Mouse (Mus musculus) heart, embryonic 10.5 days (tissue): Measurements from ENCODE around the gene Acad8. TPM values are rescaled to one million over a fixed set of nuclear protein-coding genes. Genes with fewer than 3 reads are reported as not detected.

Source experiments
- DNase-seq: peaks from one replicate; pipeline ENCODE4 v3.0.0-alpha.2; 2017; ENCODE audit warnings: low spot score
- H3K27ac ChIP-seq: fragments of 300-500 bp; sonication (generic); 2 replicates; pipeline ENCODE4 v1.5.1; 2016; ENCODE audit warnings: mild to moderate bottlenecking
- H3K27me3 ChIP-seq: fragments of 300-500 bp; sonication (generic); 2 replicates; pipeline ENCODE4 v1.6.1; 2016; ENCODE audit warnings: mild to moderate bottlenecking; ENCODE audit not compliant: poor library complexity, insufficient read depth, severe bottlenecking
- H3K36me3 ChIP-seq: fragments of 300-500 bp; sonication (generic); 2 replicates; pipeline ENCODE4 v1.6.1; 2016; ENCODE audit warnings: mild to moderate bottlenecking, moderate library complexity
- H3K4me1 ChIP-seq: fragments of 300-500 bp; sonication (generic); 2 replicates; pipeline ENCODE4 v1.6.1; 2016; ENCODE audit warnings: mild to moderate bottlenecking
- H3K4me3 ChIP-seq: fragments of 300-500 bp; sonication (generic); 2 replicates; pipeline ENCODE4 v1.5.1; 2016; ENCODE audit warnings: mild to moderate bottlenecking, moderate library complexity
- H3K9me3 ChIP-seq: fragments of 300-500 bp; sonication (generic); 2 replicates; pipeline ENCODE4 v1.6.1; 2016; ENCODE audit warnings: mild to moderate bottlenecking, moderate library complexity
- WGBS: fragments of 180-500 bp; shearing (Covaris S2); methylation state at CpG from one replicate; pipeline ENCODE4 v1.1.7; 2016; 5-methylcytosine and 5-hydroxymethylcytosine counted together
- polyA plus RNA-seq: library from polyadenylated mRNA; unstranded; fragments of >200 nt; fragmentation: Nextera tagmentation; extraction: Ambion mirVana; gene quantifications from 2 replicates; pipeline ENCODE4 v1.2.1, GENCODE M21; 2016

Acad8 gene
- polyA plus RNA-seq, 1 experiment from 2014 or later: 42.2 TPM

DNA sequence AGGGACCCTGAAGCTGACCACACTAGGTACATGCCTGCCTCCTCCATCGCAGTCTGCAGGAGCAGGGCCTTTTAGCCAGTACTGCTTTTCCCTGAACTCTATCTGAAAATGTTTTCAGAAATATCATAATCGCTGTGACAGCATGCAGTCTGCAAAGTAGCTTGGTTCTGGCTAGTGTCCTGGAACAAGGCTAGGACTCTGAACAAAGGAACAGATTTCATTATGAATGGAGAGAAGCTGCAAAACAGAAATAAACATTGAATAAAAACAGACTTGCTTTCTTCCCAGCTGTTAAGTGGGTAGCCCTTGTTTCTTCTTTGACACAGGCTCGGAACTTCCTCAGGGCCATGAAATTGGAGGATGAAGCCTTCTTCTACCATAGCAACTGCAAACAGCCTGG is 5.9 kb upstream of the Acad8 start:
- Histone ChIP-seq H3K27ac (no peak overlapping the region), H3K9me3 (no peaks in the 10 kb centered on the region), H3K27me3 (no peaks in the 10 kb centered on the region), H3K36me3 (peaks cover 77% of the 10 kb centered on the region), H3K4me3 (no peak overlapping the region), H3K4me1 (peaks cover 10% of the 10 kb centered on the region)
- no peak for DNase-seq
- 92% methylated on average over 3 of the region's 3 CpGs for WGBS

DNA sequence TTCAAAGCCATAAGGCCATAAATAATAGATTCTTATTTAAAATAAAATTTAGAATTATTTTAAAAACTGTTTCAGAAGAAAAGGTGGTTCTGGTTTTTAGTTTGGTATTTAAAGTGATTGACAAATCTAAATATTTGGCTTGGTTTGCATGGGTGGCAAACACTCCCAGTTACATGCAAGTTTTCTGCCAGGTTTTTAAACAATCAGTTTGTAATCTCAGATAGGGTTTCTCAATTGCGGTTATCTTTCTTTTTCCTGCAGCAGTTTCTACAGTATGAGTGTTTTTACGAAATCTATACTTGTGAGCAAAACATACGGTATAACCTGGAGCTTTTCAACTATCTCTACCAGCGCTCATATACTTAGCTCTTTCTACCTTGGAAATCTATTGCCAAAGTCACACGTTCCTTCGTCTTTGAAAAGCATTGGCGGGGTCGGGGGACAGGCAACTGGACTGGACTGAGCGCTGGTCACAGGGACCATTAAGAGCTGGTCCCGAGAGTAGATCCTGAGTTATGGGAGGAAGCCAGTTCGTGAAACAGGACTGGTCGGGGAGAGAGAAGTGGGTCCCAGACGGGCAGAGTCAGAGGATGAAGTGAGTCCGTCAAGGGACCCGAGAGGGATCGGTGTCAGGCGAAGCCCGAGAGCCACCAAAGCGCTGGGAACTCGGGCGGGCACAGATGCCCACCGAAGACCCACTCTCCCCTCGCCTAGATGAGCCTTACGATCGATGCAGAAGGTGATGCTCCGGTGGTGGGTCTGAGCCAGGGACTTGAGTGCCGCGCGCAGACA is 501 bp downstream of the Acad8 start:
- no peak for DNase-seq
- no peaks in the 10 kb centered on the region for H3K27me3 ChIP-seq
- peak overlapping the region; percentile 80 for H3K4me3 ChIP-seq

DNA sequence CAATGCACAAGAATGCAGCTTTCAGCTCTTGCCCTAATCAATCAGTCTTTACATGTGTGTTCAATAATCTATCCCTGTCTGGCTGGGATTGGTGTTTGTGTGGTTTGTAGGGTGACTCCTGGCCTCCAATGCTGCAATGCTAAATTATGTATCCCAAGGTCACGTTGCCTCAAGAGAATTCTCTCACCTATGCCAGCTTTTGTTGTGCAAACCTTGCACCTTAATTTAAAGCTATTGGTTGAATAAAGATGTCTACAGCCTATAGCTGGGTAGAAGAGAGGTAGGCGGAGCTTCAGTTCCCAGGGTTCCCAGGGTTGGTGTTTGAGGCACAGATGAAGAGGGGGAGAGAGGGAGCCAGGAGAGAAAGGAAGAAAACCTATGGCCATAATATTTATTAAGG is 1.9 kb downstream of the Acad8 start:
- no peak overlapping the region for H3K4me3 ChIP-seq
- H3K36me3 ChIP-seq: peaks cover 4% of the 10 kb centered on the region; the same call in 1 of the 2 replicates
- no peaks in the 10 kb centered on the region for H3K9me3 ChIP-seq
- H3K4me1 ChIP-seq: peaks cover 12% of the 10 kb centered on the region
- no peaks in the 10 kb centered on the region for H3K27me3 ChIP-seq
- no peak overlapping the region for H3K27ac ChIP-seq
- WGBS: 81% methylated on average over 2 of the region's 2 CpGs
- peak; percentile 11 for DNase-seq

More for the DNA sequence above, 501 bp downstream of the Acad8 start:
- peaks cover 18% of the 10 kb centered on the region for H3K36me3 ChIP-seq
- H3K9me3 ChIP-seq: no peaks in the 10 kb centered on the region
- peaks cover 12% of the 10 kb centered on the region for H3K4me1 ChIP-seq
- peak overlapping the region; percentile 93 for H3K27ac ChIP-seq
- WGBS: 3% methylated on average over 29 of the region's 29 CpGs

DNA sequence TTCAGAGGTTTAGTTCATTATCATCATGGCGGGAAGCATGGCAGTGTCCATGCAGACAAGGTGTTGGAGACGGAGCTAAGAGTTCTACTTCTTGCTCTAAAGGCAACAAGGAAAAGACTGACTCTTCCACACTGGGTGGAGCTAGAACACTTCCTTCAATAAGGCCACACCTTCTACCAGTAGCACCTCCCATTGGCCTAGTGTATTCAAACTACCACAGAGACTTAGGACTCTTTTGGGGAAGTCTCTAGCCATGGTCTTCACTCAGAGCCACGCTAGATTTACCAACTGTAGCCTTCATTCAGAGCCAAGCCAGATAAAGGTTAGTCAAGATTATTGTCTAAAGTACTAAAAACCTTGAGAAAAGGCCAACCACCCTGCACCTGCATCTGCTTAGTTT is 2.3 kb downstream of the Acad8 start:
- 80% methylated on average over 3 of the region's 3 CpGs for WGBS
- peaks cover 5% of the 10 kb centered on the region for H3K36me3 ChIP-seq
- H3K27me3 ChIP-seq: no peaks in the 10 kb centered on the region
- no peaks in the 10 kb centered on the region for H3K9me3 ChIP-seq
- H3K27ac ChIP-seq: no peak overlapping the region
- H3K4me1 ChIP-seq: peaks cover 12% of the 10 kb centered on the region
- peak; percentile 20 for DNase-seq
- H3K4me3 ChIP-seq: no peak overlapping the region

DNA sequence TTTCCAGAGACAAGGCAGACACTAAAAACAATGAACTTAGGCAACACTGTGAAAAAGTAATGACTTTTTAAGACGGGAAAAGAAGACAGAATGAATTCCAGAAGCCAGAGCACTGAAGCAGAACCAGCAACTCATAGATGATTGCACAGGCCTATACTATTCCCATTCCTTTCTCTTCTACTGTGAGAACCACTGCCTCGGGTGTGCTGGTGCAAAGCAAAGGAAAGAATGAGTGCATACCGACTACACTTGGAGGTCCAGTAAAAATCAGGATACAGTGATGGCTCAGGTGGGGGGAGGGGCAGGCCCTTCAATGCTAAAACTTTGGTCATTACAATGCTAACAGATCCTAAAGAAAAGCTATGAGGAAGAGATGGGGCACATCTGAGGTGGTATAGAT is 5.5 kb downstream of the Acad8 start:
- no peaks in the 10 kb centered on the region for H3K9me3 ChIP-seq
- WGBS: 81% methylated on average over 3 of the region's 3 CpGs
- H3K4me3 ChIP-seq: no peak overlapping the region
- peaks cover 36% of the 10 kb centered on the region for H3K36me3 ChIP-seq
- DNase-seq: no peak
- H3K27me3 ChIP-seq: no peaks in the 10 kb centered on the region
- H3K27ac ChIP-seq: no peak overlapping the region
- no peaks in the 10 kb centered on the region for H3K4me1 ChIP-seq

DNA sequence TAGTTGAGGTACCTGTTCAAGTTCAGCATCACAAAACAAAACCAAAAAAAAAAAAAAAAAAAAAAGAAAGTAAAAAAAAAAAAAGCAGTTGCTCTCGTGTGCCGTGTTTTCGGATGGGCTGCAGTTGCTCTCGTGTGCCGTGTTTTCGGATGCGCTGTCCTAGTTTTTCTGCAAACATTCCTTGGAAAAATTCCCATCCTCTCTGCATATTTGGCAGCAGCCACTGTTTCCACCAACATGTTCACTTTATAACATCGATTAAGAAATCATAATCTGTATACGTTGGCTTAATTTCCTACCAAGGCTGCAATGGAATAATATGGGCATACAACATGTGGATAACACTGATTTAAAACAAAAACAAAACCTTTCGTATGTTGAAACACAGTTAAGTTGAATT is 6.2 kb downstream of the Acad8 start:
- no peaks in the 10 kb centered on the region for H3K27me3 ChIP-seq
- H3K36me3 ChIP-seq: peaks cover 43% of the 10 kb centered on the region
- 94% methylated on average over 10 of the region's 10 CpGs for WGBS
- H3K27ac ChIP-seq: no peak overlapping the region
- no peaks in the 10 kb centered on the region for H3K9me3 ChIP-seq
- no peak overlapping the region for H3K4me3 ChIP-seq
- no peaks in the 10 kb centered on the region for H3K4me1 ChIP-seq
- peak; percentile 10 for DNase-seq

DNA sequence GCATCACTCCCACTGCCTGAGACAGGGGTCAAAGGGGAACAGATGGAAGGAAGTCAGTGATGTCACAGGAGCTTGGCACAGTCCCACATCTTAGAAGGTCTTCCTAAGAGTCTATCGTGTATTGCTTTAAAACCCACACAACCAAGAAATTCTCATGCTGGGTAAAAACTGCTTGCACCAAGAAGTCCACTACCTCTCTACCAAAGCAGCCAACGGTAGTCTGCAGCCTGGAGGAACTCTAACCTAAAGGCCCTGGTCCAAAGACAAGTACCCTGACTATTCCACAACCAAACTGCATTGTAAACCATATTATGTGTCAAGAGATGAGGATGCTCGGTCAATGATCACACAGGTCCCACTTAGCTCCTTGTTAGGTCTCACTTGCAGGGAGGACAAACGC is 9.2 kb downstream of the Acad8 start:
- Histone ChIP-seq H3K36me3 (peaks cover 60% of the 10 kb centered on the region), H3K4me1 (no peaks in the 10 kb centered on the region), H3K27ac (no peak overlapping the region), H3K27me3 (no peaks in the 10 kb centered on the region), H3K4me3 (no peak overlapping the region), H3K9me3 (no peaks in the 10 kb centered on the region)
- WGBS: 88% methylated on average over 4 of the region's 4 CpGs
- DNase-seq: peak; percentile 56

DNA sequence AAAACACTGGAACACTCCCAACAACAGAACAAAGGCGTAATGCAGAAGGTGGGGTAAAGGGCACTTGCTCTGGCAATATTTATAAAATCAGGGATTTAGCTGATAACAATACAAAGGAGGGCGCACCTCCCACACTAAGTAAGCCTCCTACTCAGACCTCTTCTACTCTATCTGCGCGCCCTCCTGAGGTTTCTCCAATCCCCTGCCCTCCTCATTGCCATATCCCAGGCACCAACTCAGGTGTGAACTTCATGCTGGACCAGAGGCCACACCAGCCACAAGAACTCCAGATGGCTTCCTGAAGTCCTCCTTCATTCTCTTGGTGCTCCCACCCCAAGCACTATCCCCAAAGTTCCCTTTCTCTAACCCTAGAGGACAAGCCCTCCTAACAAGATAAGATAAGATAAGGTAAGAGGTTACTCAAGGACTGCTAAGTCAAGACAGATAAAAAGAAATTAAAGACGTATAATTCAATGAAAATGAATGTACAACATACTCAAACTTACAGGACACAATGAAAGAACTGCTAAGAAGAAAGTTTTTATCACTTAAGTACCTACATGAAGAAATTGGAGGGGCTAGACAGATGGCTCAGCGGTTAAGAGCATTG is 13.6 kb downstream of the Acad8 start:
- H3K36me3 ChIP-seq: peaks cover 63% of the 10 kb centered on the region
- H3K4me1 ChIP-seq: no peaks in the 10 kb centered on the region
- no peak overlapping the region for H3K4me3 ChIP-seq
- no peak for DNase-seq
- WGBS: 82% methylated on average over 6 of the region's 6 CpGs
- H3K9me3 ChIP-seq: no peaks in the 10 kb centered on the region
- H3K27me3 ChIP-seq: no peaks in the 10 kb centered on the region
- no peak overlapping the region for H3K27ac ChIP-seq

DNA sequence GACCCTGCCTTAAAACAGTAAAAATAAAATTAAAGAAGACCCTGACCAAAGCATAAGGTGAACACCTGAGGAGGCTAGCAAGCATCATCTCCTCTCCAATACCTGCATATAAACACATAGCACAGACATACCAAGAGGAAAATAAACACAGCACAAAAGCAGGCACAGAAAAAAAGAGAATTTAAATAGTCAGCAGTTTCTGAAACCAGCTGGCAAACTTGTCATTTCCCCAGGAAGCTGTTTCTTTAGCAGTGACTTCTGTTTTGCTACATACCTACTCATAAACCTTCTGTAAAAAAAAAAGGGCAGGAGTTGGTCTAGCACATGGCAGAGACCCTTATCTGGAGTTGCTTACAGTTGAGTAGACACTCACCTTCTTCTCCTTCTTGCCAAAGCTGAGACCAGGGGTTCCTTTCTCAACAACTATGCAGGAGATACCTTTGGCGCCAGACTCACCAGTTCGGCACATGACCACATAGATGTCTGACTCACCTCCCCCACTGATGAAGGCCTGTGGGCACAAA is 14.2 kb downstream of the Acad8 start:
- no peak overlapping the region for H3K27ac ChIP-seq
- H3K27me3 ChIP-seq: no peaks in the 10 kb centered on the region
- 92% methylated on average over 2 of the region's 2 CpGs for WGBS
- H3K4me1 ChIP-seq: no peaks in the 10 kb centered on the region
- H3K9me3 ChIP-seq: no peaks in the 10 kb centered on the region
- peaks cover 61% of the 10 kb centered on the region for H3K36me3 ChIP-seq
- no peak overlapping the region for H3K4me3 ChIP-seq
- DNase-seq: no peak

DNA sequence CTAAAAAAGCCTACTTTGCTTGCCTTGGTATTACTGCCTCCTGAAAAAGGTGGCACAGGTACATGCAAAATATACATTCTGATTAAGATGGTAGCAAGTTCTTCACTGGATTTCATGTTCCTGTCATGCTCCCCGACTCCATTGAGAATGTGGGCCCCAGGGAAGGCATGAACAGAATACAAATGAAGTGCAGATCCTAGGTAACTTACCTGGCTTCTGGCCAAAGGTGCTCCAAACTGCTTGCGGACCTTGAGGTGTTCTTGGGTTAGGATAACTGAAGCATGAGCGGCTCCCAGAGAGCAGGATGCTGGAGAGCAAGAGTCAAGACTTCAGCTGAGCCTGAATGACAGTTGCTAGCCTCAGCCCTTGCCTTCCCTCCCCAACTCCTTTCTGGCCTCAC is 20.6 kb downstream of the Acad8 start:
- H3K4me1 ChIP-seq: no peaks in the 10 kb centered on the region
- no peak overlapping the region for H3K27ac ChIP-seq
- peaks cover 61% of the 10 kb centered on the region for H3K36me3 ChIP-seq

DNA sequence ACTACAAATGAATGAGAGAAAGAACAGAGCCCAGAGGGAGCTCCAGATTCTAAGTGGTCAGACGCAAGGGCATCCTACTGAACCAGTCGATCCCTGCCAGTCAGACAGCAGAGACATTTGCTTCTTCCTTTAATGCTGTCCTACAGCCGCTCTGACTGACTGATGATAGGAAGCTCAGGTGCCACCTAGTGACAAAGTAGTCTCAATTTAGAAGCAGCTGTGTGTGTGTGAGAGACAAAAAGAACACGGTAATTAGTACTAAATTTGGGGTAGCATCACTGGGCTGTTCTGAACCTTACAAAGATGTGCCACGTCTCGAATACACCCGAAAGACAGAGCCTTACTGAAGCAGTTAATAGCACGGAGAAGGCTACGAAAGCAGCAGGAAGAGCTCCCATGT is 21.6 kb downstream of the Acad8 start:
- H3K4me1 ChIP-seq: no peaks in the 10 kb centered on the region
- WGBS: 73% methylated on average over 9 of the region's 9 CpGs

More for the DNA sequence above, 20.6 kb downstream of the Acad8 start:
- WGBS: 89% methylated on average over 3 of the region's 3 CpGs
- H3K4me3 ChIP-seq: no peak overlapping the region
- H3K27me3 ChIP-seq: no peaks in the 10 kb centered on the region
- DNase-seq: no peak
- no peaks in the 10 kb centered on the region for H3K9me3 ChIP-seq

DNA sequence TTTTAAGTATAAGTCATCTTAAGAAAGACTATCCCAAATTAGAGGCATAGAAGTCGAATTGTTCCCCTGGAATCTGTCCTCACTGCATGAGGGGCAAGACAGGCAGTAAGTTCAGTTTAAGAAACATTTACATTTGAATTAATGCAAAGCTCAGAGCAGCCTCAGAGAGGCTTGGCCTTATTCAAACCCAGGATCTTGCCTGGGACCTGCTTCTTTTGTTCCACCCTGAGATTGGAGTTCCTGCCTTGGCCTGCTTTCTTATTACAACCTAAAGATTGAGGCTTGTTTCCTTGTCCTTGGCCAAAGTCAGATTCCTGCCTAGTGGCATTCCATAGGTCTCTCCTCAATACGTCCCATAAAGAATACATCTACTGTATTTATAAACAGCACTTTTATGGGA is 51.6 kb downstream of the Acad8 start:
- Histone ChIP-seq H3K4me1 (no peaks in the 10 kb centered on the region), H3K9me3 (0 out of 2 replicates have a peak, but pooled peaks cover 4% of the 10 kb centered on the region), H3K27me3 (no peaks in the 10 kb centered on the region), H3K4me3 (no peak overlapping the region), H3K27ac (no peak overlapping the region), H3K36me3 (no peaks in the 10 kb centered on the region)
- no peak for DNase-seq
- 71% methylated on average over 2 of the region's 2 CpGs for WGBS

More for the DNA sequence above, 21.6 kb downstream of the Acad8 start:
- Histone ChIP-seq H3K27me3 (no peaks in the 10 kb centered on the region), H3K4me3 (no peak overlapping the region), H3K27ac (no peak overlapping the region), H3K9me3 (no peaks in the 10 kb centered on the region), H3K36me3 (peaks cover 63% of the 10 kb centered on the region)
- DNase-seq: no peak

DNA sequence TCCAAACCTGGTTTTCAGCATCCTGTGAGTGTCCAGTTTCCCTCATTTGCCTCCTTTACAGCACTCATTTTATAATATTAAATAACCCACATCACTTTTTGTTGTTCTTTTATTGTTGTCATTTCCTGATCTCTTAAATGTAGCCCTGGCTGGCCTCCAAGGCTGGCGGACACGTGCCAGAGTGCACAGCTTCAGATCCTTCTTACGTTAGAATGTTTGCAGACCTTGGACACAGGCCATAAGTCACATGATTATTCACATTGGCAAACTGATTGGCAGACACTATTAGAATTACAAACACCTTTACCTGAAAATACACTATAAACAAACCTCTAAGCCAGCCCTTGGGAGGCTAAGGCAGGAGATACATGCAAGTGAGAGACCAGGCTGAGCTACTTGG is 75.2 kb downstream of the Acad8 start:
- Histone ChIP-seq H3K4me1 (peaks cover 4% of the 10 kb centered on the region; the same call in 1 of the 2 replicates), H3K27me3 (no peaks in the 10 kb centered on the region), H3K36me3 (no peaks in the 10 kb centered on the region), H3K27ac (no peak overlapping the region), H3K4me3 (no peak overlapping the region), H3K9me3 (no peaks in the 10 kb centered on the region)
- WGBS: 83% methylated on average over 3 of the region's 3 CpGs
- no peak for DNase-seq
